Mouse (Mus musculus): ENCODE results near the gene Scaf8.
"Not testable (repeated sequence)": the region's sequence is repeated elsewhere in the genome, so short reads cannot be mapped to it uniquely, and the experiment has no call there.

The Scaf8 gene

GRCm38 (mm10) chr17:3114720-3115379 lies at the start of gene Scaf8:
Scaf8 (plus strand) TSS chr17:3114972.
- peak; percentile 92 for DNase-seq

GRCm38 (mm10) chr17:3075166-3075872 lies 39.5 kb upstream of the Scaf8 start:
- DNase-seq, result no peak

GRCm38 (mm10) chr17:3075873-3076245 lies 38.9 kb upstream of the Scaf8 start:
- DNase-seq, result no peak

GRCm38 (mm10) chr17:3077936-3078335 lies 36.8 kb upstream of the Scaf8 start:
- not testable (repeated sequence) for DNase-seq

- peak; percentile 20 for DNase-seq
These were observed 34.0 kb upstream of the Scaf8 start for GRCm38 (mm10) chr17:3080587-3081349.

GRCm38 (mm10) chr17:3081512-3082100 lies 33.2 kb upstream of the Scaf8 start:
- DNase-seq, result peak; percentile 99

GRCm38 (mm10) chr17:3082125-3082755 lies 32.5 kb upstream of the Scaf8 start:
- DNase-seq, result peak; percentile 72

- DNase-seq, result peak; percentile 71
These were observed 31.7 kb upstream of the Scaf8 start for GRCm38 (mm10) chr17:3082756-3083749.

GRCm38 (mm10) chr17:3083886-3084550 lies 30.8 kb upstream of the Scaf8 start:
- peak; percentile 96 for DNase-seq

- peak; percentile 83 for DNase-seq
These were observed 30.2 kb upstream of the Scaf8 start for GRCm38 (mm10) chr17:3084551-3084930.

GRCm38 (mm10) chr17:3085152-3085551 lies 29.6 kb upstream of the Scaf8 start:
- peak; percentile 19 for DNase-seq

GRCm38 (mm10) chr17:3092682-3093081 lies 22.1 kb upstream of the Scaf8 start:
- no peak for DNase-seq

- not testable (repeated sequence) for DNase-seq
These were observed 15.5 kb upstream of the Scaf8 start for GRCm38 (mm10) chr17:3099273-3099672.

- DNase-seq, result no peak
These were observed 12.2 kb upstream of the Scaf8 start for GRCm38 (mm10) chr17:3102336-3103165.

- no peak for DNase-seq
These were observed 10.4 kb upstream of the Scaf8 start for GRCm38 (mm10) chr17:3104154-3104931.

- no peak for DNase-seq
These were observed 9.8 kb upstream of the Scaf8 start for GRCm38 (mm10) chr17:3105022-3105421.

GRCm38 (mm10) chr17:3113737-3114357 lies 925 bp upstream of the Scaf8 start:
- no peak for DNase-seq

GRCm38 (mm10) chr17:3114358-3114719 lies 433 bp upstream of the Scaf8 start:
- no peak for DNase-seq
